Mouse (Mus musculus): ENCODE results near the gene Gmppa. TPM values are rescaled to one million over a fixed set of nuclear protein-coding genes. Genes with fewer than 3 reads are reported as not detected.

Gene Gmppa
- polyA plus RNA-seq, 1 experiment from 2014 or later: 84.5 TPM

DNA sequence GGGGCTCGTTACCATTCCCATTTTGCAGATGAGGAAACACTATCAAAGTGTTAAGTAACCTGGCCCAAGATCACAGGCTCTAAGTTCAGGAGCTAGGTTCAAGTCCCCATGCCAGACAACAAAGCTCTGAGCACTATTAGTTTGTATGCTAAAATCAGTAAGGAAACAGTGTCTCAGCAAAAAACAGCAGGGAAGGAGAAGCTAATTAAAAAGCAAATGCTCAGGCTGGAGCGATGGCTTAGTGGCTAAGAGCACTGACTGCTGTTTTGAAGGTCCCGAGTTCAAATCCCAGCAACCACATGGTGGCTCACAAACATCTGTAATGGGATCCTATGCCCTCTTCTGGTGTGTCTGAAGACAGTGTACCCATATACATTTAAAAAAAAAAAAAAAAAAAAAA is 23.5 kb upstream of the Gmppa start:
- Histone ChIP-seq H3K4me3 (ENCODE audit: low read depth, low read length) (no peak overlapping the region), H3K27ac (ENCODE audit: low read length) (no peak overlapping the region), H3K4me1 (ENCODE audit: control insufficient read depth, insufficient read depth, low read length) (no peaks in the 10 kb centered on the region), H3K9me3 (ENCODE audit: control insufficient read depth, low read depth, low read length) (no peaks in the 10 kb centered on the region), H3K27me3 (ENCODE audit: control insufficient read depth, insufficient read depth, low read length) (no peaks in the 10 kb centered on the region), H3K4me2 (replicated peaks; ENCODE audit: low read depth, low read length) (no peak overlapping the region), H3K36me3 (ENCODE audit: control insufficient read depth, insufficient read depth, low read length) (no peaks in the 10 kb centered on the region; the same call in 1 of the 2 replicates), H3K9ac (replicated peaks; ENCODE audit: low read depth, low read length) (no peak overlapping the region)
- whole genome bisulfite sequencing: 95% methylated on average over 3 of the region's 3 CpGs
- no peak for ATAC-seq (ENCODE audit: insufficient number of reproducible peaks, insufficient read depth, low FRiP score, low read depth)

DNA sequence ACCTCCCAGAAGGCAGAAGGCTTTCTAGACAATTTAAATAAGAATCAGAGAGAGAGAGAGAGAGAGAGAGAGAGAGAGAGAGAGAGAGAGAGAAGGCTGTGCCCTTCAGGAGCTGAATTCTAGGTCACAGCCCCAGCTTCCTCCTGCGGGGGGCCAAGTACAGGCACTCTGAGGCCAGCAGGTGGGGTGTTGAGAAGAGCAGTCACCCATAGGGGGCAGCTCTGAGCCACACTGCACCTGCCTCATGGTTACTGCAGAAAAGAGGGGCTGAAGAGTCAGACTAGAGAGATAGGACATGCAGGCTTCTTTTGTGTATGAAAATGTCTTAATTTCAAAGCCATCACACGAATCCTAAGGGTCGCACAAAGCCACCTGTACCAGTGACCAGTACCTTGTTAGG is 22.0 kb upstream of the Gmppa start:
- Histone ChIP-seq H3K27ac (ENCODE audit: low read length) (no peak overlapping the region), H3K4me3 (ENCODE audit: low read depth, low read length) (no peak overlapping the region), H3K9ac (replicated peaks; ENCODE audit: low read depth, low read length) (no peak overlapping the region), H3K4me2 (replicated peaks; ENCODE audit: low read depth, low read length) (no peak overlapping the region), H3K4me1 (ENCODE audit: control insufficient read depth, insufficient read depth, low read length) (no peaks in the 10 kb centered on the region), H3K9me3 (ENCODE audit: control insufficient read depth, low read depth, low read length) (no peaks in the 10 kb centered on the region), H3K27me3 (ENCODE audit: control insufficient read depth, insufficient read depth, low read length) (no peaks in the 10 kb centered on the region), H3K36me3 (ENCODE audit: control insufficient read depth, insufficient read depth, low read length) (peaks cover 3% of the 10 kb centered on the region; the same call in 1 of the 2 replicates)
- 70% methylated on average over 3 of the region's 3 CpGs for WGBS
- no peak for ATAC-seq (ENCODE audit: insufficient number of reproducible peaks, insufficient read depth, low FRiP score, low read depth)

DNA sequence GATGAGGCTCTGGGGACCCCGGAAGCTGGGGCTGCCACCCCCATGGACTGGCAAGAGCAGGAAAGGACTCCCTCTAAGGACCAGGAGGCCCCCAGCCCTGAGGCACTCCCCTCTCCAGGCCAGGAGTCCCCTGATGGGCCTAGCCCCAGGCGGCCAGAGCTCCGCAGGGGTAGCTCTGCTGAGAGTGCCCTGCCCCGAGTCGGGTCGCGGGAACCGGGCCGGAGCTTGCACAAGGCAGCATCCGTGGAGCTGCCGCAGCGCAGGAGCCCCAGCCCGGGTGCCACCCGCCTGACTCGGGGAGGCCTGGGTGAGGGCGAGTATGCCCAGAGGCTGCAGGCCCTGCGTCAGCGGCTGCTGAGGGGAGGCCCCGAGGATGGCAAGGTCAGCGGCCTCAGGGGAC is 13.9 kb upstream of the Gmppa start:
- H3K36me3 ChIP-seq (ENCODE audit: control insufficient read depth, insufficient read depth, low read length): 0 out of 2 replicates have a peak, but pooled peaks cover 3% of the 10 kb centered on the region

DNA sequence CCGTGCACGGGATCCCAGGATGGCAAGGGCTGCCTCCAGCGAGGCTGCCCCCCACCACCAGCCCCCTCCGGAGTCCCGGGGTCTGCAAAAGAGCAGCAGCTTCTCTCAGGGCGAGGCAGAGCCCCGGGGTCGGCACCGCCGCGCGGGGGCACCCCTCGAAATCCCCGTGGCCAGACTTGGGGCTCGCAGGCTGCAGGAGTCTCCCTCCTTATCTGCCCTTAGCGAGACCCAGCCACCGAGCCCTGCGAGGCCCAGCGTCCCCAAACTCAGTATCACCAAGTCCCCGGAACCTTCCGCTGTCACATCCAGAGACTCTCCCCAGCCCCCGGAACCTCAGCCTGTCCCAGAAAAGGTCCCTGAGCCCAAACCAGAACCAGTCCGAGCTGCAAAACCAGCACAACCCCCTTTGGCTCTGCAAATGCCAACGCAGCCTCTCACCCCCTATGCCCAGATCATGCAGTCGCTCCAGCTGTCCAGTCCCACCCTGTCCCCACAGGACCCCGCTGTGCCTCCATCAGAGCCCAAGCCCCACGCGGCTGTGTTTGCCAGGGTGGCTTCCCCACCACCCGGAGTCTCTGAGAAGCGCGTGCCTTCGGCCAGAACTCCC is 13.4 kb upstream of the Gmppa start:
- peak overlapping the region; percentile 25 for H3K4me3 ChIP-seq (ENCODE audit: low read depth, low read length)
- 20% methylated on average over 30 of the region's 32 CpGs for WGBS
- H3K36me3 ChIP-seq (ENCODE audit: control insufficient read depth, insufficient read depth, low read length): 0 out of 2 replicates have a peak, but pooled peaks cover 3% of the 10 kb centered on the region
- H3K4me2 ChIP-seq (replicated peaks; ENCODE audit: low read depth, low read length): peak overlapping the region; percentile 51
- H3K4me1 ChIP-seq (ENCODE audit: control insufficient read depth, insufficient read depth, low read length): peaks cover 13% of the 10 kb centered on the region; the same call in 1 of the 2 replicates
- no peak overlapping the region for H3K27ac ChIP-seq (ENCODE audit: low read length)
- H3K9me3 ChIP-seq (ENCODE audit: control insufficient read depth, low read depth, low read length): no peaks in the 10 kb centered on the region
- peaks cover 11% of the 10 kb centered on the region for H3K27me3 ChIP-seq (ENCODE audit: control insufficient read depth, insufficient read depth, low read length)
- H3K9ac ChIP-seq (replicated peaks; ENCODE audit: low read depth, low read length): no peak overlapping the region; the same call in 1 of the 2 replicates
- ATAC-seq (ENCODE audit: insufficient number of reproducible peaks, insufficient read depth, low FRiP score, low read depth): no peak

More for the DNA sequence above, 13.9 kb upstream of the Gmppa start:
- WGBS: 28% methylated on average over 20 of the region's 20 CpGs
- Histone ChIP-seq H3K27me3 (ENCODE audit: control insufficient read depth, insufficient read depth, low read length) (peaks cover 11% of the 10 kb centered on the region), H3K4me3 (ENCODE audit: low read depth, low read length) (peak overlapping the region; percentile 25; the same call in 1 of the 2 replicates), H3K9ac (replicated peaks; ENCODE audit: low read depth, low read length) (no peak overlapping the region), H3K27ac (ENCODE audit: low read length) (no peak overlapping the region), H3K4me1 (ENCODE audit: control insufficient read depth, insufficient read depth, low read length) (peaks cover 13% of the 10 kb centered on the region; the same call in 1 of the 2 replicates), H3K9me3 (ENCODE audit: control insufficient read depth, low read depth, low read length) (no peaks in the 10 kb centered on the region), H3K4me2 (replicated peaks; ENCODE audit: low read depth, low read length) (no peak overlapping the region)
- no peak for ATAC-seq (ENCODE audit: insufficient number of reproducible peaks, insufficient read depth, low FRiP score, low read depth)

DNA sequence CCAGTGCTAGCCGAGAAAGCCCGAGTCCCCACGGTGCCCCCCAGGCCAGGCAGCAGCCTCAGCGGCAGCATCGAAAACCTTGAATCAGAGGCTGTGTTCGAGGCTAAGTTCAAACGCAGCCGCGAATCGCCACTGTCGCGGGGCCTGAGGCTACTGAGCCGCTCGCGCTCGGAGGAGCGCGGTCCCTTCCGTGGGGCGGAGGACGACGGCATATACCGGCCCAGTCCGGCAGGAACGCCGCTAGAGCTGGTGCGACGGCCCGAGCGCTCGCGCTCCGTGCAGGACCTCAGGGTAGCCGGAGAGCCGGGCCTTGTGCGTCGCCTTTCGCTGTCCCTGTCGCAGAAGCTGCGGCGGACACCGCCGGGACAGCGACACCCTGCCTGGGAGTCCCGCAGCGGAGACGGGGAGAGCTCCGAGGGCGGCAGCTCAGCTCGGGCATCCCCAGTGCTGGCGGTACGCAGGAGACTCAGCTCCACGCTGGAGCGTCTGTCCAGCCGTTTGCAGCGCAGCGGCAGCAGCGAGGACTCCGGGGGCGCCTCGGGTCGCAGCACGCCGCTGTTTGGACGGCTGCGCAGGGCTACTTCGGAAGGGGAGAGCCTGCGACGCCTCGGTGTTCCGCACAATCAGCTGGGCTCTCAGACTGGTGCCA is 12.8 kb upstream of the Gmppa start:
- Histone ChIP-seq H3K27ac (ENCODE audit: low read length) (no peak overlapping the region), H3K36me3 (ENCODE audit: control insufficient read depth, insufficient read depth, low read length) (no peaks in the 10 kb centered on the region), H3K27me3 (ENCODE audit: control insufficient read depth, insufficient read depth, low read length) (peaks cover 11% of the 10 kb centered on the region), H3K9me3 (ENCODE audit: control insufficient read depth, low read depth, low read length) (no peaks in the 10 kb centered on the region), H3K4me3 (ENCODE audit: low read depth, low read length) (peak overlapping the region; percentile 25), H3K4me1 (ENCODE audit: control insufficient read depth, insufficient read depth, low read length) (peaks cover 13% of the 10 kb centered on the region; the same call in 1 of the 2 replicates), H3K9ac (replicated peaks; ENCODE audit: low read depth, low read length) (peak overlapping the region; percentile 7; the same call in 1 of the 2 replicates), H3K4me2 (replicated peaks; ENCODE audit: low read depth, low read length) (peak overlapping the region; percentile 51)
- no peak for ATAC-seq (ENCODE audit: insufficient number of reproducible peaks, insufficient read depth, low FRiP score, low read depth)
- WGBS: 4% methylated on average over 71 of the region's 71 CpGs

DNA sequence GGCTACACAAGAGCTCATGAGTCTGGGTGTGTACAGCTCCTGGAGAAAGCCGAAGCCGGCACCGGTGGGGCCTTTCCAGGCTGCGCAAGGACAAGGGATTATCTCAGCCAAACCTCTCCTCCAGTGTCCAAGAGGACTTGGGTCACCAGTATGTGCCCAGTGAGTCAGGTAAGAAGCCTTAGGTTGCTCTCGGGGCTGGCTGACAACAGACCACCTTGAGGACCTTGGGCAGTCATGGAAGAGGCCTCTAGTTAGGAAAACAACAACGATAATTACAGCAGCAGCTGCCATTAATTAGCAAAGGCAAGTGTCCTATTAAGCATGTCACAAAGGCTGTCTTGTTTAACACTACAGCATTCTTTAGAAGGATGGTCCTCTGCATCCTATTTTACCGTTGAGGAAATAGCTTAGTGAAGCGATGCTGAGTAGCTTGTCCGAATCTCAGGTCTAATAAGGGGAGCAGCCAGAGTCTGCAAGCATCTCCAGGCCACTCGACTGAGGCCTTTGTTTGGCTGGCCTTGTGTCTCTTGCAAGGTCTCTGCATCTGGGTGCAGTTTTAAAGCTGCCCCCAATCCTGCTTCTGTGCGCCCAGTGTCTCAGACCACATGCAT is 11.8 kb upstream of the Gmppa start:
- WGBS: 82% methylated on average over 11 of the region's 11 CpGs
- no peak overlapping the region for H3K4me2 ChIP-seq (replicated peaks; ENCODE audit: low read depth, low read length)
- no peak overlapping the region for H3K27ac ChIP-seq (ENCODE audit: low read length)
- no peaks in the 10 kb centered on the region; the same call in 1 of the 2 replicates for H3K36me3 ChIP-seq (ENCODE audit: control insufficient read depth, insufficient read depth, low read length)
- H3K9me3 ChIP-seq (ENCODE audit: control insufficient read depth, low read depth, low read length): no peaks in the 10 kb centered on the region
- no peak overlapping the region for H3K4me3 ChIP-seq (ENCODE audit: low read depth, low read length)
- peaks cover 13% of the 10 kb centered on the region; the same call in 1 of the 2 replicates for H3K4me1 ChIP-seq (ENCODE audit: control insufficient read depth, insufficient read depth, low read length)
- peaks cover 11% of the 10 kb centered on the region for H3K27me3 ChIP-seq (ENCODE audit: control insufficient read depth, insufficient read depth, low read length)
- H3K9ac ChIP-seq (replicated peaks; ENCODE audit: low read depth, low read length): no peak overlapping the region
- no peak for ATAC-seq (ENCODE audit: insufficient number of reproducible peaks, insufficient read depth, low FRiP score, low read depth)

DNA sequence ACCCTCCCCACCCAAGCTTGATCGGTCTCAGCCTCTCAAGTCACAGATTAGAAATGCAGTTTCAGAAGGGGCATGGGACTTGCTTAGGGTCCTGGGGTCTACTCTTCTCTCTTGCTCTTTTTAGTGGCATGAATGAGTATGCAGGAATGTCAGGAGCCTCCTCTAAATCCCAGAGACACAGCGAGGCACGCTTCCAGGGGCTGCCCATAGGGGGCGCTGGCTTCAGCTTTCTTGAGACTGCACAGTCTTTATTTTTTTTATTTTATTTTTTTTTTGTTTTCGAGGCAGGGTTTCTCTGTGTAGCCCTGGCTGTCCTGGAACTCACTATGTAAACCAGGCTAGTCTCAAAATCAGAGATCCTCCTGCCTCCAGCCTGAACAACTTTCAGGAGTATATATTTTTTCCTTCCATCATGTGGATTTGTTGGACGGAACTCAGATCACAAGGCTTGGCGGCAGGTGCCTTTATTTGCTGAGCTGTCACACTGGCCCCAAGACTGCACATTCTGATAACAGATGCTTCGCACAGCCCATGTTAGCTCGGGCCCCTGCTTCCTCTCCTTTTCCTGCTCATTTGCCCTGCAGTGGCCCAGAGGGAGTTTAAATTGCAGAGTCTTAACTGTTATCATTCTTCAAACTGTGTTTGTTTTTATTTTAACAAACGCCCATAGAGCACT is 9.8 kb upstream of the Gmppa start:
- WGBS: 21% methylated on average over 10 of the region's 10 CpGs
- no peak overlapping the region for H3K27ac ChIP-seq (ENCODE audit: low read length)
- no peaks in the 10 kb centered on the region; the same call in 1 of the 2 replicates for H3K36me3 ChIP-seq (ENCODE audit: control insufficient read depth, insufficient read depth, low read length)
- no peak for ATAC-seq (ENCODE audit: insufficient number of reproducible peaks, insufficient read depth, low FRiP score, low read depth)
- H3K4me2 ChIP-seq (replicated peaks; ENCODE audit: low read depth, low read length): no peak overlapping the region
- peaks cover 7% of the 10 kb centered on the region for H3K27me3 ChIP-seq (ENCODE audit: control insufficient read depth, insufficient read depth, low read length)
- H3K4me1 ChIP-seq (ENCODE audit: control insufficient read depth, insufficient read depth, low read length): peaks cover 13% of the 10 kb centered on the region; the same call in 1 of the 2 replicates
- H3K4me3 ChIP-seq (ENCODE audit: low read depth, low read length): no peak overlapping the region
- no peak overlapping the region for H3K9ac ChIP-seq (replicated peaks; ENCODE audit: low read depth, low read length)
- H3K9me3 ChIP-seq (ENCODE audit: control insufficient read depth, low read depth, low read length): no peaks in the 10 kb centered on the region

DNA sequence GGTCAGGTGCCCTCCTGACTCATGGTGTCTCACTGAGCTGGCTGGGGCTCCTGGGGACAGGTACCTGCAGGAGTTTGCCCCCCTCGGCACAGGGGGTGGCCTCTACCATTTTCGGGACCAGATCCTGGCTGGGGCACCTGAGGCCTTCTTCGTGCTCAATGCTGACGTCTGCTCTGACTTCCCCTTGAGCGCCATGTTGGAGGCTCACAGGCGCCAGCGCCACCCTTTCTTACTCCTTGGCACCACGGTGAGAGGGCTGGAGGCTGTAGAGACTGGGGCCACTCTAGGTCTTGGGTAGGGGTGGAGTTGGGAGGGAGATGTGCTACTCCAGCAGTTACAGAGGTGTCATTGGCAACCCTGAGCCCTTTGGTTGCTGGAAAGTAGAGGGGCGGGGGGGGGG is 3.1 kb downstream of the Gmppa start:
- Histone ChIP-seq H3K27ac (ENCODE audit: low read length) (no peak overlapping the region), H3K4me1 (ENCODE audit: control insufficient read depth, insufficient read depth, low read length) (peaks cover 11% of the 10 kb centered on the region; the same call in 1 of the 2 replicates), H3K4me3 (ENCODE audit: low read depth, low read length) (no peak overlapping the region), H3K9ac (replicated peaks; ENCODE audit: low read depth, low read length) (no peak overlapping the region), H3K27me3 (ENCODE audit: control insufficient read depth, insufficient read depth, low read length) (no peaks in the 10 kb centered on the region), H3K4me2 (replicated peaks; ENCODE audit: low read depth, low read length) (no peak overlapping the region), H3K36me3 (ENCODE audit: control insufficient read depth, insufficient read depth, low read length) (peaks cover 9% of the 10 kb centered on the region; the same call in 1 of the 2 replicates), H3K9me3 (ENCODE audit: control insufficient read depth, low read depth, low read length) (no peaks in the 10 kb centered on the region)
- ATAC-seq (ENCODE audit: insufficient number of reproducible peaks, insufficient read depth, low FRiP score, low read depth): no peak
- 78% methylated on average over 8 of the region's 9 CpGs for WGBS

Data from stomach, embryonic 14.5 days (tissue).